12 mouse cellular contexts compared by ENCODE assay signal in the genomic region with DNA sequence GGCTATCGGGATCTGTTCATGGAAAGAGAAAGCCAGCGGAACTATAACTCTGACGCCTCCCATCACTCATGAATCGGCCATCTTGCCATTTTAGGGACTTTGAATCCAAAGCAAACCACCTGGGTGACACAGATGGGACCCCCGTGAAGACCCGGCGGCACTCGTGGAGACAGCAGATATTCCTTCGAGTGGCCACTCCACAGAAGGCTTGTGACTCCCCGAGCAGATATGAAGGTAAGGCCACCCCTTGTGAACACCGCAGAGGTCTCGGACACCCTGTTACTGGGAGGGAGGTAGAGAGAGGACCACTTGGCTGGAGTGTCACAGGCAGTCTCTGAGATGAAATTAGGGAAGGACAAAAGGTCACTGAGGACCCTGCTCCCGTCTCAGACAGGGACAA.
"Had no signal": no experiment of that assay in that cellular context is flagged by ENCODE, and none has a peak within 500 bp of the region (broad histone marks: within the 10 kb centered on the region; RNA-seq: fewer than 3 reads in every experiment).

No protein-coding gene starts in this region.

- DNase-seq: left cerebral cortex, postnatal 4 days; liver; liver, embryonic 13.5 days; liver, postnatal 0 days; lung, adult 18-20 months; lung, adult 2 months; lung, embryonic 14.5 days; lung, postnatal 10 days; lung, postnatal 14 days; lung, postnatal 36 days; lung, postnatal 4 days; midbrain, embryonic 14.5 days had no signal
